Mouse (Mus musculus) splenic B cell, adult 2 months (primary cell): ENCODE results near the gene Trim56.
"Not testable (repeated sequence)": the region's sequence is repeated elsewhere in the genome, so short reads cannot be mapped to it uniquely, and the experiment has no call there.

Experiments used
- DNase-seq: peaks from one replicate; pipeline ENCODE4 v3.0.0-alpha.2; 2011; ENCODE audit warnings: low read depth, low spot score
- H3K27me3 ChIP-seq: 2 replicates; pipeline ENCODE4 v1.6.1; 2012; ENCODE audit warnings: mild to moderate bottlenecking, low read length, moderate library complexity, mixed read lengths; ENCODE audit not compliant: control insufficient read depth, poor library complexity, insufficient read depth, severe bottlenecking
- H3K36me3 ChIP-seq: 2 replicates; pipeline ENCODE4 v1.6.1; 2012; ENCODE audit warnings: mild to moderate bottlenecking, low read length, moderate library complexity, mixed read lengths; ENCODE audit not compliant: control insufficient read depth, poor library complexity, insufficient read depth, severe bottlenecking

Gene Trim56

DNA sequence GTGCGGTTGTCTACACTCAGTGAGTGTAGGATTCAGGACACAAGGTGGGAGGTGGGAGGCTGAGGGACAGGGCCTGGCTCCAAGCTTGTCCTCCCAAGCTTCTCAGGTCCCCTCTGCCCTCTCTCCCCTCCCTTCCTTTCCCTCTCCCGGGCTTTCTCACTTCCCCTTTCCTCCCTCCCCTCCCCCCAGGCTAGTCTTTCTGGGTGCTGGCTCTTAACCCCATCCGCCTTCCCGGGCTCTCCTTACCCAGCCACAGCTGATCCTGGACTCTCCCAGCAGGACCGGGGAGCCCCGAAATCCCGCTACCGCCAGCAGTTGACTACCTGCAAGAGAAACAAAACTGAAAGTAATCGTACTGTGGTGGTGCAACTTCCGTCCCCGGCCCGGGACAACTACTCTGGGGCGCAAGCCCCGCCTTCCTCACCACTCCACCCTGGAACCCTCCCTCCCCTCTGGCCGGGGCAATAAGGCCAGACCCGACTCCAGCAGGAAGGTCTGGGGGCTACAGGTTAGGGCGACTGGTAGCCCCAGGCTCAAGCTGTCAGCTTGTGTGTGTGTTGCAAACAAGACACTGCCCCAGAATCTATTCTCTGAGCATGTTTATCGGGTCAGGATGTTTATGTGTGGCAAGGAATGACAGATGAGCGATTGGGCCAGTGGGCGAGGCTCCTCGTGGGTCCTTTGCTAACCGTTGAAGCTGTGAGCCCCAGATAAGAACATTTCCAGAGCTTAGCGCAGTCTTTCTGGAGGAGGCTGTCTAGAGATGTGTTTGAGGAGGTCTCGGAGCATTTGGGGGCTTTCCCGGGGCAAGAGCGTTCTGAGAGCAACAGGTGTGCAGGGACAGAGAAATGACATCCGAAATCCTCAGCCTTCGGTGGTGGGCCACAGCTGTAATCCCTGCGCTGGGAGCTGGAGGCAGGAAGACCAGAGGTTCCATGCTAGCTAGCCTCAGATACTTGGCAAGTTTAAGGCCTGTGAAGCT is at the start of gene Trim56:
Gene Trim56 (minus strand): TSS at position 344 of the 982 bp plus-strand sequence.
- Histone ChIP-seq H3K36me3 (peaks cover 16% of the 10 kb centered on the region), H3K27me3 (no peaks in the 10 kb centered on the region)
- DNase-seq = peak; percentile 76

DNA sequence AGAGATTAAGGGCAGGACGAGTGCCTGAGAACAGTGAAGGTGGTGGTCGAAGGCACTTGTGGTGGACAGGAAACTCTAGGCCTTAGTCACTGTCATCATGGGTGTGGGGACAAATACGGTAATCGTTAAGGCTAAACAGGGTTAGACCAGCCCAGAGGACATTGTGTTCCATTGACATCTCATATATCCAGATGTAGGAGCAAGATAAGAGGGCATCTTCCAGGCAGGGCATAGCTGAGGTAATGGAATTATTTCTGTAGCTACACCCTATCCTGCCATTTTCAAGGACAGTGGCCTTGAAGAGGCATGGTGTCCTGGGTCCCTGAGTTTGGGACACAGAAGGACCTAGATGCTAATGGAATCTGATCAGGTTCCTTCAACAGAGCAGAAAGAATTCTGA is 45.8 kb upstream of the Trim56 start:
- H3K27me3 ChIP-seq = no peaks in the 10 kb centered on the region
- no peaks in the 10 kb centered on the region for H3K36me3 ChIP-seq
- no peak for DNase-seq

DNA sequence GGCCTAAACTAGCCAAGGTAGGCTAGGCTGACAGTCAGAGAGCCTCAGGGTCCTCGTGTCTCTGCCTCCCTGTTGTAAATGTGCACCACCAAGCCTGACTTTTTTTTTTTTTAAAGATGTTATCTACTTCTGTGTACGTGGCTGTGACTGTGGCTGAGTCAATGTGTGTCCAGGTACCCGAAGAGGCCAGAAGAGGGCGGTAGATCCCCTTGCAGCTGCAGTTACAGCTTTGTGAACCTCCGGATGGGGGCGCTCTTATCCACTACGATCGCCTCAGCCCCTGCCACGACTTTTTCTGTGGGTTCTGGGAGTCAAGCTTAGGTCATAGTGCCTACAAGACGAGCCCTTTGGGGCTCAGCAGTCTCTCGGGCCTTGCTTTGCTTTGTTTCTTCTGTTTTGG is 43.5 kb upstream of the Trim56 start:
- DNase-seq = peak; percentile 84
- no peaks in the 10 kb centered on the region for H3K27me3 ChIP-seq
- H3K36me3 ChIP-seq = no peaks in the 10 kb centered on the region

DNA sequence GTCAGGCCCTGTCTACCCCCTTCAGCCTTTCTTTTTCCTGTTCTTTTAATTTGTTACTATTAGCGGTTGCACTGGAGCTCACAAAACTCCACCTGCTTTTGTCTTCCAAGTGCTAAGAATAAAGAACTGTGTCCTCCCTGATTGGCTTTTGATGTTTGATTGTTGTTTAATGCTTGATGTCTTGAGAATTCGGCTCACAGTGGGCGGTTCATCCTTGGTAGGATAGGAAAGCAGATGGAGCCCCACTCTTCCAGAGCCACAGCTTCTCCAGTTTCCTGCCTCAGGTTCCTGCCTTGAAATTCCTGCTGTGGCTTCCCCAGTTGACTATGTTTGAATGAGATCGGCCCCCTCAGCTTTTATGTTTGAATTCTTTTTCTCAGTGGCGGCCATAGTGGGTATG is 37.3 kb upstream of the Trim56 start:
- no peak for DNase-seq
- H3K27me3 ChIP-seq = no peaks in the 10 kb centered on the region

DNA sequence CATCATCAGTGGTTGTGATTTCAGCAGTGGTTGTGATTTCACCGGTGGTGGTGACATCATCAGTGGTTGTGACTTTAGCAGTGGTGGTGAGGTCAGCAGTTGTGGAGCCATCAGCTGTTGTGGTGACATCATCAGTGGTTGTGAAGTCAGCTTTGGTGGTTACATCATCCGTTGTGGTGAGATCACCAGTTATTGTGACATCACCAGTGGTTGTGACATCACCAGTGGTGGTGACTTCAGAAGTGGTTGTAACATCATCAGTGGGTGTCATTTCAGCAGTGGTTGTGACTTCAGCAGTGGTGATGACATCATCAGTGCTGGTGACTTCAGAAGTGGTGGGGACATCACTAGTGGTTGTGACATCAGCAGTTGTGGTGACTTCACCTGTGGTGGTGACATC is 36.6 kb upstream of the Trim56 start:
- H3K27me3 ChIP-seq = no peaks in the 10 kb centered on the region
- DNase-seq = peak; percentile 44

More for the DNA sequence above, 37.3 kb upstream of the Trim56 start:
- H3K36me3 ChIP-seq = no peaks in the 10 kb centered on the region

DNA sequence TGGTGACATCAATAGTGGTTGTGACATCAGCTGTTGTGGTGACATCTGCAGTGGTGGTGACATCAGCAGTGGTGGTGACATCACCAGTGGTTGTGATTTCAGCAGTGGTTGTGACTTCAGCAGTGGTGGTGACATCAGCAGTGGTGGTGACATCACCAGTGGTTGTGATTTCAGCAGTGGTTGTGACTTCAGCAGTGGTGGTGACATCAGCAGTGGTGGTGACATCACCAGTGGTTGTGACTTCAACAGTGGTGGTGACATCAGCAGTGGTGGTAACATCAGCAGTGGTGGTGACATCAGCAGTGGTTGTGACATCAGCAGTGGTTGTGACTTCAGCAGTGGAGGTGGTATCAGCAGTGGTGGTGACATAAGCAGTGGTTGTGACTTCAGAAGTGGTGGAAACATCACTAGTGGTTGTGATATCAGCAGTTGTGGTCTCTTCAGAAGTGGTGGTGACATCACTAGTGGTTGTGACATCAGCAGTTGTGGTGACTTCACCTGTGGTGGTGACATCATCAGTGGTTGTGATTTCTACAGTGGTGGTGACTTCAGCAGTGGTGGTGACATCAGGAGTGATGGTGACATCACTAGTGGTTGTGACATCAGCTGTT is 33.4 kb upstream of the Trim56 start, which contains the start of gene Muc3:
Gene Muc3 (minus strand): TSS at position 51 of the 611 bp plus-strand sequence.
- DNase-seq, H3K36me3 ChIP-seq, H3K27me3 ChIP-seq: not testable (repeated sequence)

More for the DNA sequence above, 36.6 kb upstream of the Trim56 start:
- H3K36me3 ChIP-seq = no peaks in the 10 kb centered on the region

DNA sequence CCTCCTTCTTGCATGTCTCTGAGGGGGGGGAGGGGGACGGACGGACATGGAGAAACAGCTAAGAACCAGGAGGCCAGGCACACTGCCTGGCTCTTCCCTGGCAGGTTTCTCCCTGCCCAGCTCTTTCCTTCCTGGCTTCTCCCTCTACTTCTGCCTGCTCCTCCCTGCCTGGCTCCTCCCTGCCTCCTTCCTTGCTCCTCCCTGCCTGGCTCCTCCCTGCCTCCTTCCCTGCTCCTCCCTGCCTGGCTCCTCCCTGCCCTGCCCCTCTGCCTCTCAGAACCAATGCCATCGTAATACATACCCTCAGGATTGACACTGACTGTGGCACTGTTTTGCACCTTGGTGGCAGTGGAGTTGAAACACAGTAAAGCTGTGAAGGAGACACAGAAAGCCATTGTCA is 24.8 kb upstream of the Trim56 start:
- Histone ChIP-seq H3K36me3 (no peaks in the 10 kb centered on the region), H3K27me3 (no peaks in the 10 kb centered on the region)
- DNase-seq = no peak

DNA sequence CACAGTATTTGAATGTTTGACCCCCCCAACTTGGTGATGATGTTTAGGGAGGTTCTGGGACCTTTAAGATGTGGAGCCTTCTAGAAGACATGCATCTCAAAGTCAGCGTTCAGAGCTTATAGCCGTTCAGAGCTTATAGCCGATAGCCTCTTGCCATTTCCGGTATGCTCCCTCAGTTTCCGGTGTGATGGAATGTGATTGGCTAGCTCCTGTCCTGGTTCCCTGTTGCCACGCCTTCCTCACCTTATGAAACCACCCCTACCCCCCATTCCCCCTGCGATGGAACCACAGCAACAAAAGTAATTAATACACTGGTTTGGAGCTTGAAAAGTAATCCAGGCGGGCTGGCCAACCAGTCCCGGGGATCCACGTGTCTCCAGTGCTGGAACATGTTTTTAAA is 23.0 kb upstream of the Trim56 start:
- DNase-seq = no peak
- H3K36me3 ChIP-seq = no peaks in the 10 kb centered on the region

DNA sequence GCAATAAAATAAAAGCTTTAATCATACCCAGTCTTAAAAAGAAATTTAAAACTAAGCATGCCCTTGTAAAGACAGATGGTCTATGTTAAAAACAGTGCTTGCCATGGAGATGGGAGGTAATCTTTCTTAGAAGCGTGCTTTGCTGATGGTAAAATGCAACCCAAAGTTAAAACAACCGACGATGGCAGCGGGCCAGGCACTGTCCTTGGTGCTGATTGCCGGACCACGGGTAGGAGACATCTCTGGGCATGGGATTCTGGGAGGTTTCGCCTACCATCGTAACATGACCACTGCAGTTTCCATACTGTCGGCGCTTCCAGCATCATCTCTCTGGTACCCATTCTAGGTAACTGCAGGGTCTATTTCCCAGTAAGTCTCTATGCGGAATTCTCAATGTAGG is 18.9 kb upstream of the Trim56 start:
- Histone ChIP-seq H3K27me3 (no peaks in the 10 kb centered on the region), H3K36me3 (no peaks in the 10 kb centered on the region)
- DNase-seq = no peak

More for the DNA sequence above, 23.0 kb upstream of the Trim56 start:
- H3K27me3 ChIP-seq = no peaks in the 10 kb centered on the region

DNA sequence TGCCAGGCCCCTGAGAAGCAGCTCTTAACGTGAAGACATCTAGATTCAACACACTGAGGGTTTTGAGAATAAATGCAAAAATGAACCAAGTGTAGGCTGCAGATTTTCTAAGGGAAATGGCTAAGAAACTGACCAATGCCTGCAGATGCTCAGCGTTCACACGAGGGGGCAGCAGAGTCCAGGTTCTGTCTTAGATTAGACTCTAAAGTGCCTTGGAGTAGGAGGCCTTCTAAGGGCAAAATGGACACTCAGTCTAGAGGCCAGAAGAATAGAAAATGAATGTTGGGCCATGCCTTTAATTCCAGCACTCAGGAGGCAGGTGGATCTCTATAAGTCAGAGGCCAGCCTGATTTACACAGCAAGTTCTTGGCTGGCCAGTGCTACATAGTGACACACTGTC is 15.5 kb upstream of the Trim56 start:
- H3K36me3 ChIP-seq = no peaks in the 10 kb centered on the region
- no peaks in the 10 kb centered on the region for H3K27me3 ChIP-seq
- peak; percentile 78 for DNase-seq

DNA sequence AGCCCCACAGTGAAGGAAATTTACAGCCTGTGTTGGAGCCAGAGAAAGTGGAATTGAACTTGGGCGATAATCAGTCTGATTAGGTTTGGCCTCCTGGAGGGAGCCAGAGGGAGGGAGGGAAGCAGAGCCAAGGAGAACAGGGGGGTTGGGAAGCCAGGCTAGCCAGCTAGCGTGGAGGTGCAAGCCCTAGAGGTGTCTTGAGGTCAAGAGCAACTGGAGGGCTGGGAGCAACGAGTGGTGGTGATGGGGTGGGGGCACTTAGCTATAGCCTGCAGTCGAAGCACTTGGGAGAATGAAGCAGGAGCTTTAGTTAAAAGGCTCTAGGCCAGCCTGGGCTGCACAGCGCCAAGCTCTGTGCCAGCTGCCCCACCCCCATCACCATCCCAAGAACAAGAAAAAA is 13.3 kb upstream of the Trim56 start:
- DNase-seq = no peak
- Histone ChIP-seq H3K27me3 (no peaks in the 10 kb centered on the region), H3K36me3 (no peaks in the 10 kb centered on the region)

DNA sequence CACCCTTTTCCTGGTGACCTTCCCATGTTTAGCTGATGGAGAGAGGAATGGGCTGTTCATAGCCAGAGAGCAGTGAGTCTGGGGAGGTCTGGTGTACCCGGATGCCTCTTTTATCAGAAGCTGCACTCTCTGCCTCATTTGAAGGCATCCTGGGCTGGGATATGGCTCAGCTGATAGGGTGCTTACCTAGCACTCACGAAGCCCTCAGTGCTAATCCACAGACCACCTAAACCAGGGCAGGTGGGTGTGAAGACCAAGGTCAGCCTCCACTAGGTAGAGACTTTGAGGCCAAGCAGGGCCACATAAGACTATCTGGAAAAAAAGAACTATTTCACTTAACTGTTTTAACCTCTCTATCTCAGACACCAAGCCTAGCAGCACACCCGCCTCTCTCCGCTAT is 7.5 kb upstream of the Trim56 start:
- H3K36me3 ChIP-seq = no peaks in the 10 kb centered on the region
- no peaks in the 10 kb centered on the region for H3K27me3 ChIP-seq
- DNase-seq = no peak

DNA sequence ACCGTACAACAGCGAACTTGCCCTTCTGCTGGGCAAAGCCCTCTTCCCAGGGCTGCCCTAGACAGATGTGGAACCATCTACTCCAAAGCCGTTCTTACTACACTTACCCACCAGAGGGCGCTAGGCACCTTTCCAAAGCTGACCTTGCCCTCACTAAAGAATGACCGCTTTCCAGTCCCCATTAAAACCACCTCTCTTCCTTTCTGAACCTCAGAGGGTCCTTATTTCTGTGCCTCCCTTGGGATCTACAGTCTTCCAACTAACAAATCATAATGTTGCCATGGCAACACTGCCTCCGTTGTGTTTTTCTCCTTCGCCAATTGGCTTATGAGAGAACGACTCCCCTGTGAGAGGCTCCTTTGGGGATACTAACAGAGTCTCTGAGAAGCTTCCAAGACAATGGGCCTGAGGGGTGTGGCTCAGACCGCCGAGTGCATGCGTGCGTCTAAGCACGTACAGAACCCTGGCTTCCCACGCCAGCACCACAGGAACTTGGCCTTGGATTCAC is 6.7 kb upstream of the Trim56 start:
- Histone ChIP-seq H3K36me3 (no peaks in the 10 kb centered on the region), H3K27me3 (no peaks in the 10 kb centered on the region)
- peak; percentile 84 for DNase-seq

DNA sequence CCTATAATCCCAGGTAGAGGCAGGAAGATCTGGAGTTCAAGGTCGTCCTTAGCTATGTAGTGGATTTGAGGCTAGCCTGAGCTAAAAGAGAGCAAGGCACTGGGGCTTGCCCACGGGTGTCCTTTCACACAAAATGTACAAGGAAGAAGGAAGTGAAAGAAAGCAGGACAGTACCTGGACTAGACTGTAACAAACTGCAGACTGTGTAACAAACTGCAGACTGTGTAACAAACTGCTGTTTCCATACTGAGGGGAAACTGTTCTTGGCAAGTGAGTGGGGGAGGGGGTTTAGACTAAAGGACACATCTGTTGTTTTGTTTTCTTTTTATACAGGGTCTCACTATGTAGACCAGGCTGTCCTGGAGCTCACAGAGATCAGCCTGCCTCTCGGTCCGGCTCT is 5.3 kb upstream of the Trim56 start:
- Histone ChIP-seq H3K36me3 (no peaks in the 10 kb centered on the region), H3K27me3 (no peaks in the 10 kb centered on the region)
- DNase-seq = no peak

DNA sequence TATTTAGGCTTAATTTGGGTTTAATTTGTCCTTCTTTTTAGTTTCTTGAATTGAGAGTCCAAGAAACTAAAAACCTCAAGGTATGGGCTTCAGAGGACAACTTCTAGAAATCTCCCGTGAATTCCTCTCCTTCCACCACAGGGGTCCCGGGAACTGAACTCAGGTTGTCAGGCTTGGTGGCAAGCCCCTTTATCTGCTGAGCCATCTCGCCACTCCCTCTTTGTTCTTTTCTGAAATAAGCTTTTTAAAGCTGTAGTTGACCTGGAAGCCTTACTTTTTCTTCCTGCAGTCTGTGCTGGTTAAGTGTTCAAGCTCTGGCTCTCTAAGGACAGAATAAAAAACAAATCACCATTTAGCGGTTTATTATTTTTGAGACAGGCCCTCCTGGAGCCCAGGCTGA is 2.9 kb upstream of the Trim56 start:
- peaks cover 7% of the 10 kb centered on the region; the same call in 1 of the 2 replicates for H3K36me3 ChIP-seq
- H3K27me3 ChIP-seq = no peaks in the 10 kb centered on the region
- DNase-seq = no peak
